Mouse (Mus musculus) MEL (cell line): ENCODE results near the gene Cacng4. TPM values are rescaled to one million over a fixed set of nuclear protein-coding genes. Genes with fewer than 3 reads are reported as not detected.
A peak's percentile ranks its signal among the peaks of the same experiment; 100 is the strongest.

Experiments used
- DNase-seq: peaks from one replicate; pipeline ENCODE4 v3.0.0; 2011; ENCODE audit warnings: low read depth, low spot score
- H3K27ac ChIP-seq: 2 replicates; pipeline ENCODE4 v1.5.1; 2012; ENCODE audit warnings: low read depth, mild to moderate bottlenecking, control low read depth, low read length, moderate library complexity; ENCODE audit not compliant: control insufficient read depth
- H3K27me3 ChIP-seq, 2 experiments: fragments of 150-350 bp in 1 of 2; sonication (generic) in 1 of 2; 2 replicates each; pipeline ENCODE4 v1.6.1; 2012; ENCODE audit warnings: low read length in 2 of 2, mild to moderate bottlenecking in 2 of 2, improper control_type of control experiment in 1 of 2, moderate library complexity in 1 of 2; ENCODE audit not compliant: insufficient read depth in 2 of 2, control insufficient read depth in 1 of 2
- H3K36me3 ChIP-seq, 2 experiments: 2 replicates each; pipeline ENCODE4 v1.6.1; 2012 to 2014; ENCODE audit warnings: low read length in 2 of 2, improper control_type of control experiment in 1 of 2, inconsistent platforms in 1 of 2, mild to moderate bottlenecking in 1 of 2; ENCODE audit not compliant: insufficient read depth in 2 of 2, control insufficient read depth in 1 of 2
- H3K4me1 ChIP-seq, 2 experiments: fragments of 150-350 bp in 1 of 2; sonication (generic) in 1 of 2; 2 replicates each; pipeline ENCODE4 v1.6.1; 2012; ENCODE audit warnings: low read length in 2 of 2, improper control_type of control experiment in 1 of 2, mild to moderate bottlenecking in 1 of 2; ENCODE audit not compliant: insufficient read depth in 2 of 2, control insufficient read depth in 1 of 2
- H3K4me3 ChIP-seq, 2 experiments: fragments of 150-350 bp in 1 of 2; sonication (generic) in 1 of 2; 2 replicates each; pipeline ENCODE4 v1.5.1; 2012; ENCODE audit warnings: low read depth in 2 of 2, low read length in 2 of 2, mild to moderate bottlenecking in 2 of 2, moderate library complexity in 2 of 2, control low read depth in 1 of 2, improper control_type of control experiment in 1 of 2; ENCODE audit not compliant: control insufficient read depth in 1 of 2, insufficient read depth in 1 of 2
- H3K79me2 ChIP-seq: 2 replicates; pipeline ENCODE4 v1.6.1; 2012; ENCODE audit warnings: mild to moderate bottlenecking, low read length, moderate library complexity; ENCODE audit not compliant: control insufficient read depth, poor library complexity, insufficient read depth
- H3K9ac ChIP-seq: 2 replicates; pipeline ENCODE4 v1.6.1; 2012; ENCODE audit warnings: low read depth, mild to moderate bottlenecking, control low read depth, low read length, moderate library complexity; ENCODE audit not compliant: control insufficient read depth, poor library complexity, severe bottlenecking
- H3K9me3 ChIP-seq: fragments of 150-350 bp; sonication (generic); replicated peaks from 2 replicates; pipeline ENCODE4 v1.6.1; 2012; ENCODE audit warnings: mild to moderate bottlenecking, low read length, improper control_type of control experiment, moderate library complexity; ENCODE audit not compliant: insufficient read depth
- CHD1 ChIP-seq: IDR thresholded peaks from 2 replicates; pipeline ENCODE4 v1.6.1; 2012; ENCODE audit warnings: low read depth, mild to moderate bottlenecking, inconsistent platforms, low read length, improper control_type of control experiment
- E2F4 ChIP-seq: IDR thresholded peaks from 2 replicates; pipeline ENCODE4 v1.6.1; 2011; ENCODE audit warnings: low read depth, low read length, improper control_type of control experiment, borderline replicate concordance
- ELF1 ChIP-seq: IDR thresholded peaks from 2 replicates; pipeline ENCODE4 v1.6.1; 2014; ENCODE audit warnings: low read depth, mild to moderate bottlenecking, inconsistent platforms, low read length, improper control_type of control experiment, moderate library complexity
- EP300 ChIP-seq, 2 experiments: IDR thresholded peaks; 2 replicates each; pipeline ENCODE4 v1.6.1; 2011; ENCODE audit warnings: improper control_type of control experiment in 2 of 2, low read length in 2 of 2, low read depth in 1 of 2, mild to moderate bottlenecking in 1 of 2
- ETS1 ChIP-seq: IDR thresholded peaks from 2 replicates; pipeline ENCODE4 v1.6.1; 2012; ENCODE audit warnings: low read depth, mild to moderate bottlenecking, inconsistent platforms, low read length, improper control_type of control experiment, moderate library complexity
- GATA1 ChIP-seq: IDR thresholded peaks from 2 replicates; pipeline ENCODE4 v1.6.1; 2011; ENCODE audit warnings: low read depth, low read length, improper control_type of control experiment
- JUND ChIP-seq: IDR thresholded peaks from 2 replicates; pipeline ENCODE4 v1.6.1; 2011; ENCODE audit warnings: low read depth, mild to moderate bottlenecking, improper control_type of control experiment, low read length
- MAFK ChIP-seq: IDR thresholded peaks from 2 replicates; pipeline ENCODE4 v1.6.1; 2011; ENCODE audit warnings: low read depth, mild to moderate bottlenecking, low read length, improper control_type of control experiment, borderline replicate concordance
- MAZ ChIP-seq: IDR thresholded peaks from 2 replicates; pipeline ENCODE4 v1.6.1; 2012; ENCODE audit warnings: low read depth, mild to moderate bottlenecking, inconsistent platforms, low read length, improper control_type of control experiment
- MEF2A ChIP-seq: IDR thresholded peaks from 2 replicates; pipeline ENCODE4 v1.6.1; 2014; ENCODE audit warnings: low read depth, mild to moderate bottlenecking, inconsistent platforms, low read length, improper control_type of control experiment; ENCODE audit not compliant: poor library complexity, insufficient replicate concordance, severe bottlenecking; ENCODE audit errors: extremely low read depth
- MYB ChIP-seq: IDR thresholded peaks from 2 replicates; pipeline ENCODE4 v1.6.1; 2011; ENCODE audit warnings: mild to moderate bottlenecking, low read depth, low read length, improper control_type of control experiment
- NRF1 ChIP-seq: IDR thresholded peaks from 2 replicates; pipeline ENCODE4 v1.6.1; 2014; ENCODE audit warnings: low read depth, mild to moderate bottlenecking, inconsistent platforms, low read length, improper control_type of control experiment, moderate library complexity; ENCODE audit not compliant: poor library complexity, insufficient read depth, severe bottlenecking
- POLR2A ChIP-seq, 2 experiments: IDR thresholded peaks; 2 replicates each; pipeline ENCODE4 v1.6.1; 2011 to 2012; ENCODE audit warnings: low read length in 2 of 2, mild to moderate bottlenecking in 2 of 2, control low read depth in 1 of 2, improper control_type of control experiment in 1 of 2, low read depth in 1 of 2, moderate library complexity in 1 of 2; ENCODE audit not compliant: control insufficient read depth in 1 of 2, insufficient read depth in 1 of 2, poor library complexity in 1 of 2
- POLR2AphosphoS5 ChIP-seq: IDR thresholded peaks from 2 replicates; pipeline ENCODE4 v1.6.1; 2012; ENCODE audit warnings: low read depth, borderline replicate concordance, mild to moderate bottlenecking, inconsistent platforms, low read length, moderate library complexity, mixed read lengths
- RAD21 ChIP-seq: IDR thresholded peaks from 2 replicates; pipeline ENCODE4 v1.6.1; 2011; ENCODE audit warnings: mild to moderate bottlenecking, low read depth, low read length, improper control_type of control experiment
- RCOR1 ChIP-seq: IDR thresholded peaks from 2 replicates; pipeline ENCODE4 v1.6.1; 2012; ENCODE audit warnings: low read depth, mild to moderate bottlenecking, inconsistent platforms, low read length, improper control_type of control experiment
- SIN3A ChIP-seq: IDR thresholded peaks from 2 replicates; pipeline ENCODE4 v1.6.1; 2012; ENCODE audit warnings: low read length, improper control_type of control experiment, inconsistent platforms
- TCF12 ChIP-seq: IDR thresholded peaks from 2 replicates; pipeline ENCODE4 v1.6.1; 2014; ENCODE audit warnings: low read depth, mild to moderate bottlenecking, inconsistent platforms, low read length, improper control_type of control experiment, moderate library complexity
- USF1 ChIP-seq: IDR thresholded peaks from 2 replicates; pipeline ENCODE4 v1.6.1; 2014; ENCODE audit warnings: low read depth, mild to moderate bottlenecking, inconsistent platforms, low read length, improper control_type of control experiment, moderate library complexity
- USF2 ChIP-seq, 2 experiments: IDR thresholded peaks; 2 replicates each; pipeline ENCODE4 v1.6.1; 2011 to 2012; ENCODE audit warnings: improper control_type of control experiment in 2 of 2, low read length in 2 of 2, borderline replicate concordance in 1 of 2, inconsistent platforms in 1 of 2, low read depth in 1 of 2, mild to moderate bottlenecking in 1 of 2; ENCODE audit not compliant: insufficient read depth in 1 of 2
- ZC3H11A ChIP-seq: IDR thresholded peaks from 2 replicates; pipeline ENCODE4 v1.6.1; 2012; ENCODE audit warnings: low read depth, mild to moderate bottlenecking, inconsistent platforms, low read length, improper control_type of control experiment
- polyA plus RNA-seq, 2 experiments: library from polyadenylated mRNA; stranded (reverse) in 1 of 2; unstranded in 1 of 2; fragments of >175 nt in 1 of 2; fragments of >200 nt in 1 of 2; gene quantifications; 2 replicates each; pipeline versions ENCODE4 v1.2.1 to v1.2.4; 2012; ENCODE audit warnings: low replicate concordance in 2 of 2, low read depth in 1 of 2; ENCODE audit not compliant: insufficient read length in 2 of 2, insufficient read depth in 1 of 2, missing spikeins in 1 of 2
- total RNA-seq: library from RNA; depleted of rRNA; stranded (reverse); fragments of 300-350 nt; gene quantifications from 2 replicates; pipeline ENCODE4 v1.2.3, GENCODE M21; 2012

Cacng4 gene
- total and polyA plus RNA-seq, 3 experiments = not detected

DNA sequence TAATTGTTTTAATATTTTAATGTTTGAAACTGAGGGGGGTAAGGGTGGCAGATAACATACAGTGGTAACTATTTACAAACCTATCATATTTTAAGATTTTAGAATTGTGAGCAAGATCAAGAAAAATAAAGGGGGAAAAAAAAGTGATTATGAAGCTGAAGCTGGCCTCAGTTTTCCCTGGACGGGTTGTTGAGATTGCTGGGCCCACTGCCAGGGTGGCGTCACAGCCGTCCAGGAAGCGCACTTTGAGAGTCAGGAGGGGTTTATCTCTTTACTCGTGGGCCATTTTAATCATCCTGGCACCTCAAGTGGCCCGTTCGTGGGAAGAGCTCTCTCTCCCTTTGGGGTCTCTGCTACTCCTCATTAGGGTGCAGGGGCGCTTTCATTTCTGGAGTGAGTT lies 102.8 kb downstream of the Cacng4 start:
- Histone ChIP-seq H3K4me1 (peaks cover 6 to 30% of the 10 kb centered on the region in 2 experiments; a peak in 3 of 4 replicates), H3K9ac (no peak overlapping the region), H3K27ac (no peak overlapping the region), H3K36me3 (peaks cover 0 to 29% of the 10 kb centered on the region in 2 experiments; a peak in 3 of 4 replicates), H3K27me3 (no peaks in the 10 kb centered on the region), H3K9me3 (no peaks in the 10 kb centered on the region), H3K79me2 (no peaks in the 10 kb centered on the region), H3K4me3 (no peak overlapping the region)
- no peak for TF ChIP-seq ZC3H11A
- peak; percentile 47; the same call in 1 of the 2 replicates for TF ChIP-seq ETS1
- TF ChIP-seq EP300 (IDR thresholded peaks at IDR 0.05; ENCODE audit: low read depth in 1 of 2, low read length in 2 of 2) = 0 out of 4 replicates have a peak, but pooled peaks have one; percentile 26 to 37
- TF ChIP-seq MAZ = 0 out of 2 replicates have a peak, but pooled peaks have one; percentile 21
- peak; percentile 80 for TF ChIP-seq RCOR1
- TF ChIP-seq ELF1 = 0 out of 2 replicates have a peak, but pooled peaks have one; percentile 43
- no peak for TF ChIP-seq CHD1
- no peak for TF ChIP-seq MYB
- peak; percentile 60 for DNase-seq

DNA sequence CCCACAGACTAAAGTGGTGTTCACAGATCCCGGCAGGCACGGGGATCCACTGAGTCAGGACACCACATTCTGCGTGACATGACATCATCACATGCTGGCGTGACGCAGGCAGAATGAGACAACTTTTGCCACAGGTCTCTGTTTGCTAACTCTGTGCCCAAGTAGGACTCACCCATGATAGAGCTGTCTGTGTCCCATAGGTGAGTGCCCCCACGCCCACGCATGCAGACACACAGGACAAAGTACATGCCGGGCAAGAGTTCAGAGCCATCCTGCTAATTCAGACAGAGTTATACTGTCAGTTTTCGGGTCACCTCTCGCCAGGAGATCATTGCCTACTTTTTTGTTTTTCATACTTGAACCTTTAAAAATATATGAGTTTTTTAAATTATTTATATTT lies 105.9 kb downstream of the Cacng4 start:
- H3K4me3 ChIP-seq = no peak overlapping the region
- no peaks in the 10 kb centered on the region for H3K27me3 ChIP-seq
- no peaks in the 10 kb centered on the region for H3K9me3 ChIP-seq
- H3K4me1 ChIP-seq = peaks cover 4 to 14% of the 10 kb centered on the region in 2 experiments; a peak in 3 of 4 replicates
- no peaks in the 10 kb centered on the region for H3K79me2 ChIP-seq
- TF ChIP-seq RAD21 (no peak), USF1 (no peak), GATA1 (no peak)
- peaks cover 0 to 19% of the 10 kb centered on the region in 2 experiments; a peak in 3 of 4 replicates for H3K36me3 ChIP-seq
- DNase-seq = no peak
- H3K9ac ChIP-seq = no peak overlapping the region
- no peak overlapping the region for H3K27ac ChIP-seq

DNA sequence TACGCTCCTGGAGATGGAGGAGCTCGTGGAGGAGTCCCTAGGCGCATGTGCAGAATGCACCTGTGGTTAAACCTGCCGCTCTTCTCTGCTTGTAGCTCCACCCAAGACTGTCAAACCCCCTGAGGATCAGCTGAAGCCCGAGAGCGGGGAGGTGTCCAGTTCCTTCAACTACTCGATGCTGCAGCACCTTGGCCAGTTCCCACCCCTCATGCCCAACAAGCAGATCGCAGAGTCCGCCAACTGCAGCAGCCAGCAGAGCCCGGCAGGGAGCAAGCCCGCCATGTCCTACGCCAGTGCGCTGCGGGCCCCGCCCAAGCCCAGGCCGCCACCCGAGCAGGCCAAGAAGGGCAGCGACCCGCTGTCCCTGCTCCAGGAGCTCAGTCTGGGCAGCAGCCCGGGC lies 108.1 kb downstream of the Cacng4 start:
- Histone ChIP-seq H3K36me3 (peaks cover 0 to 18% of the 10 kb centered on the region in 2 experiments; a peak in 3 of 4 replicates), H3K9ac (no peak overlapping the region), H3K9me3 (no peaks in the 10 kb centered on the region)
- no peak for TF ChIP-seq USF2 (IDR thresholded peaks at IDR 0.05; ENCODE audit: borderline replicate concordance in 1 of 2, insufficient read depth in 1 of 2, low read depth in 1 of 2, low read length in 2 of 2)
- TF ChIP-seq RCOR1 = no peak
- no peak for TF ChIP-seq POLR2AphosphoS5
- no peak for TF ChIP-seq ZC3H11A
- no peak for TF ChIP-seq SIN3A
- no peak for TF ChIP-seq NRF1
- no peak for TF ChIP-seq MEF2A
- TF ChIP-seq POLR2A (IDR thresholded peaks at IDR 0.05; ENCODE audit: control insufficient read depth in 1 of 2, insufficient read depth in 1 of 2, low read depth in 1 of 2, low read length in 2 of 2, poor library complexity in 1 of 2) = no peak
- TF ChIP-seq MAZ = no peak
- no peak for TF ChIP-seq GATA1
- TF ChIP-seq TCF12 = no peak
- TF ChIP-seq JUND = no peak
- TF ChIP-seq E2F4 = no peak
- no peak for TF ChIP-seq MAFK
- TF ChIP-seq, all 39 proteins: peak for 0
- Histone ChIP-seq H3K4me3 (no peak overlapping the region), H3K79me2 (no peaks in the 10 kb centered on the region), H3K27ac (no peak overlapping the region), H3K27me3 (no peaks in the 10 kb centered on the region), H3K4me1 (peaks cover 11 to 15% of the 10 kb centered on the region in 2 experiments)
- DNase-seq = no peak
